Mouse (Mus musculus) kidney, adult 2 months (tissue): Measurements from ENCODE around the gene Mdga2.

ENCODE experiments used
- CTCF ChIP-seq: fragments of 200-500 bp; conservative IDR thresholded peaks from 2 replicates; pipeline ENCODE4 v1.5.1; 2011; ENCODE audit warnings: low read depth, mild to moderate bottlenecking, control low read depth, low read length, moderate library complexity, mixed read lengths; ENCODE audit not compliant: insufficient read depth, insufficient read length
- POLR2A ChIP-seq: fragments of 200-500 bp; IDR thresholded peaks from one replicate; pipeline ENCODE4 v1.6.1; 2011; ENCODE audit warnings: low read depth, low read length, control low read depth

GRCm38 (mm10) chr12:66734536-66734935 is 487.8 kb downstream of the Mdga2 start:
- TF ChIP-seq CTCF: no peak
- no peak for TF ChIP-seq POLR2A
